Mouse (Mus musculus) kidney, embryonic 14.5 days (tissue): ENCODE results near the gene Fuca1. TPM values are rescaled to one million over a fixed set of nuclear protein-coding genes. Genes with fewer than 3 reads are reported as not detected.
"Not testable (repeated sequence)": the region's sequence is repeated elsewhere in the genome, so short reads cannot be mapped to it uniquely, and the experiment has no call there.

Source experiments
- ATAC-seq: fragments of 200-750 bp; cut with Nextera tagmentation; 2 replicates; pipeline ENCODE4 v1.8.0; 2017; ENCODE audit warnings: moderate number of reproducible peaks, mild to moderate bottlenecking, moderate TSS enrichment, moderate library complexity; ENCODE audit not compliant: low FRiP score, low TSS enrichment
- H3K27ac ChIP-seq: fragments of 300-500 bp; sonication (generic); 2 replicates; pipeline ENCODE4 v1.5.1; 2014; ENCODE audit warnings: low read depth, mild to moderate bottlenecking, low read length, moderate library complexity, mixed read lengths
- H3K27me3 ChIP-seq: fragments of 300-500 bp; sonication (generic); 2 replicates; pipeline ENCODE4 v1.6.1; 2014; ENCODE audit warnings: mild to moderate bottlenecking, low read length; ENCODE audit not compliant: control insufficient read depth, insufficient read depth
- H3K36me3 ChIP-seq: fragments of 300-500 bp; sonication (generic); 2 replicates; pipeline ENCODE4 v1.6.1; 2014; ENCODE audit warnings: low read length, mixed read lengths; ENCODE audit not compliant: control insufficient read depth, insufficient read depth
- H3K4me1 ChIP-seq: fragments of 300-500 bp; sonication (generic); 2 replicates; pipeline ENCODE4 v1.6.1; 2014; ENCODE audit warnings: low read length, mixed read lengths; ENCODE audit not compliant: control insufficient read depth, insufficient read depth
- H3K4me2 ChIP-seq: fragments of 300-500 bp; sonication (generic); replicated peaks from 2 replicates; pipeline ENCODE4 v1.6.1; 2014; ENCODE audit warnings: low read depth, mild to moderate bottlenecking, low read length
- H3K4me3 ChIP-seq: fragments of 300-500 bp; sonication (generic); 2 replicates; pipeline ENCODE4 v1.5.1; 2014; ENCODE audit warnings: mild to moderate bottlenecking, low read length
- H3K9ac ChIP-seq: fragments of 300-500 bp; sonication (generic); 2 replicates; pipeline ENCODE4 v1.6.1; 2014; ENCODE audit warnings: low read depth, mild to moderate bottlenecking, low read length, moderate library complexity
- H3K9me3 ChIP-seq: fragments of 300-500 bp; sonication (generic); 2 replicates; pipeline ENCODE4 v1.6.1; 2016; ENCODE audit warnings: low read length; ENCODE audit not compliant: control insufficient read depth
- WGBS: fragments of 180-500 bp; shearing (Covaris S2); extraction: QIAGEN DNeasy Blood & Tissue Kit; methylation state at CpG from one replicate; pipeline ENCODE4 v1.1.7; 2014; 5-methylcytosine and 5-hydroxymethylcytosine counted together
- polyA plus RNA-seq: library from polyadenylated mRNA; unstranded; fragments of >200 nt; fragmentation: Nextera tagmentation; extraction: Ambion mirVana; gene quantifications from 2 replicates; pipeline ENCODE4 v1.2.1, GENCODE M21; 2014

Fuca1 gene
- polyA plus RNA-seq, 1 experiment from 2014 or later = 69.2 TPM

DNA sequence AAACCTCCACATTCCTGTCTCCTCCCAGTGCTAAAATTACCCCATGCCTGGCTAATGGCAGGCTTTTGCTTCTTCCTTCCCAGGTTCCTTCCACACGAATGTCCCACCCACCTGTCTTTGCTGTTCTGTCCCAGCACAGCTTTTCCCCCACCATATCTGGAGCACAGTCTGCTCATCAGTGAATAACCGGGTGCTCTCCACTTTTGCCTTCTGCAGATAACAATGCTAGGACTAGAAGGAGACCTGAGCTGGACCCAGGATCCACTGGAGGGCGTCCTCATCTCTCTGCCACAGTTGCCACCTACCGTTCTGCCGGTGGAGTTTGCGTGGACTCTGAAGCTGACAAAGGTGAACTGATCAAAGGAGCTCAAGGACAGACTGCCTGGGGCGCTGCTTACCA is 18.3 kb downstream of the Fuca1 start:
- Histone ChIP-seq H3K27ac (no peak overlapping the region), H3K36me3 (peaks cover 11% of the 10 kb centered on the region), H3K4me2 (no peak overlapping the region), H3K9me3 (no peaks in the 10 kb centered on the region), H3K9ac (no peak overlapping the region), H3K4me1 (no peaks in the 10 kb centered on the region), H3K4me3 (no peak overlapping the region), H3K27me3 (no peaks in the 10 kb centered on the region)
- 68% methylated on average over 7 of the region's 7 CpGs for WGBS
- ATAC-seq = no peak

GRCm38 (mm10) chr4:135941026-135941425 is 20.5 kb downstream of the Fuca1 start:
- not testable (repeated sequence) for H3K9me3 ChIP-seq, H3K27me3 ChIP-seq, H3K4me2 ChIP-seq, H3K9ac ChIP-seq, H3K36me3 ChIP-seq, H3K4me3 ChIP-seq, ATAC-seq, H3K27ac ChIP-seq, H3K4me1 ChIP-seq
- 88% methylated on average over 8 of the region's 8 CpGs for WGBS

- Histone ChIP-seq H3K36me3 (peaks cover 7% of the 10 kb centered on the region), H3K9me3 (no peaks in the 10 kb centered on the region), H3K4me3 (no peak overlapping the region), H3K27me3 (no peaks in the 10 kb centered on the region), H3K4me1 (peaks cover 3% of the 10 kb centered on the region; the same call in 1 of the 2 replicates), H3K9ac (no peak overlapping the region), H3K27ac (no peak overlapping the region), H3K4me2 (no peak overlapping the region)
- 87% methylated on average over 6 of the region's 6 CpGs for WGBS
- ATAC-seq = no peak
These were observed 21.7 kb downstream of the Fuca1 start for GRCm38 (mm10) chr4:135942193-135942592.

GRCm38 (mm10) chr4:135943389-135943788 is 22.9 kb downstream of the Fuca1 start:
- H3K4me2 ChIP-seq = no peak overlapping the region
- peaks cover 7% of the 10 kb centered on the region for H3K36me3 ChIP-seq
- no peaks in the 10 kb centered on the region for H3K9me3 ChIP-seq
- H3K27me3 ChIP-seq = no peaks in the 10 kb centered on the region
- no peak for ATAC-seq
- peaks cover 3% of the 10 kb centered on the region; the same call in 1 of the 2 replicates for H3K4me1 ChIP-seq
- WGBS = 60% methylated on average over 4 of the region's 4 CpGs
- H3K9ac ChIP-seq = no peak overlapping the region
- no peak overlapping the region for H3K4me3 ChIP-seq
- H3K27ac ChIP-seq = no peak overlapping the region

DNA sequence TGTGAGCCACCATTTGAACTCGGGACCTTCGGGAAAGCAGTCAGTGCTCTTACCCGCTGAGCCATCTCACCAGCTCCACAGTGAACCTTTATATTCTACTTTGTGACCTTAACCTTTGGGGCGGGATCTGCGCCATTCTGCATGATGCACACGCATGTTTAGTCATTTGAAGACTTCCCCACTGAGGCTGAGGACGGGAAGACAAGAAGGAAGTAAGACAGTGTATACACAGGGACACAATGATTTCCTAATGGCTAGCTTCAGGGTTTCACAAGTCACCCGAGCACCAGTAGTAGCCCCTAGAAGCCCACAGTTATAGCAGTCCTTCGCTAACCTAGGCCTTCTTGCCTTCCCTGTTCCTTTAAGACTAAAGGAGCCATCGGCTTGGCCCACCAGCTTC is 25.2 kb downstream of the Fuca1 start:
- Histone ChIP-seq H3K4me3 (peak overlapping the region; percentile 86), H3K27me3 (no peaks in the 10 kb centered on the region), H3K4me2 (peak overlapping the region; percentile 87), H3K9me3 (no peaks in the 10 kb centered on the region), H3K27ac (peak overlapping the region; percentile 59; the same call in 1 of the 2 replicates), H3K9ac (peak overlapping the region; percentile 20; the same call in 1 of the 2 replicates), H3K4me1 (peaks cover 13% of the 10 kb centered on the region; the same call in 1 of the 2 replicates), H3K36me3 (no peaks in the 10 kb centered on the region)
- ATAC-seq = 0 out of 2 replicates have a peak, but pooled peaks have one; percentile 16
- WGBS = 79% methylated on average over 10 of the region's 10 CpGs

GRCm38 (mm10) chr4:135946278-135946658 is 25.7 kb downstream of the Fuca1 start, which contains the start of gene Hmgcl:
Hmgcl (plus strand) TSS chr4:135946448.
- no peaks in the 10 kb centered on the region for H3K9me3 ChIP-seq
- peak within 1 kb of the TSS; percentile 65 for H3K27ac ChIP-seq
- ATAC-seq = peak; percentile 92
- H3K36me3 ChIP-seq = no peaks in the 10 kb centered on the region
- H3K9ac ChIP-seq = peak within 1 kb of the TSS; percentile 74
- no peaks in the 10 kb centered on the region for H3K27me3 ChIP-seq
- H3K4me2 ChIP-seq = peak within 1 kb of the TSS; percentile 87
- under 1% methylated on average over 23 of the region's 23 CpGs for WGBS
- peak within 1 kb of the TSS; percentile 86 for H3K4me3 ChIP-seq
- peaks cover 13% of the 10 kb centered on the region; the same call in 1 of the 2 replicates for H3K4me1 ChIP-seq

DNA sequence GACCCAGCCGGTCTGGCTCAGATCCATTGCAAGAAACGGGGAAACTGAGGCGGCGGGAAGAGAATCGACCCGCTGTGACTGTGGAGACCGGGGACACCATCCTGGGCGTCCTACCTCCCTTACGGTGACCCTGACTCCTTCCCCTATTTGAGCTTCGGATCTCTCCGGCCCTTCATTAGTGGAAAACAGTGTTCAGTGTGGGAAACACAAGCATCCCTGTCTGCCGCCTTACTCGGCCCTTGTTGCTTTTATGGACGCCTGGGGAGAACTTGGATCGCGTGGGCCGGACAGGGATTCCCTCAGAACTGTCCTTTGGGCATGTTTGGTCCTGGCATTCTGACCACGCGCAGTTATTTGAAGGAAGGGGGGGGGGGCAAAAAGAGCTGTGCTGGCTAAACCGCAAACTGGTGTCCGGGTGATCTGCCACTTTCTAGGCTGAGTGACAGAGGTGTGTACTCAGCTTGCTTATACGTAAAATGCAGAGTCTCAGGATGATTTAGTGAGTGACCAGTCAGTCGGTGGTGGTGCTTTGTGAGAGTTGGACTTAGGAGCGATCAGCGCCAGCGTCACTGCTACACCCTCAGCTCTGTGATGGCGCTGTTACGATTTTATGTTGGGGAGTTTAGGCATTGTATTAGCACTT is 26.2 kb downstream of the Fuca1 start:
- Histone ChIP-seq H3K4me3 (peak overlapping the region; percentile 86), H3K4me2 (peak overlapping the region; percentile 87), H3K9me3 (no peaks in the 10 kb centered on the region), H3K36me3 (0 out of 2 replicates have a peak, but pooled peaks cover 3% of the 10 kb centered on the region), H3K27me3 (no peaks in the 10 kb centered on the region), H3K9ac (peak overlapping the region; percentile 74), H3K27ac (peak overlapping the region; percentile 65), H3K4me1 (peaks cover 13% of the 10 kb centered on the region; the same call in 1 of the 2 replicates)
- ATAC-seq = peak; percentile 1
- WGBS = under 1% methylated on average over 28 of the region's 28 CpGs

DNA sequence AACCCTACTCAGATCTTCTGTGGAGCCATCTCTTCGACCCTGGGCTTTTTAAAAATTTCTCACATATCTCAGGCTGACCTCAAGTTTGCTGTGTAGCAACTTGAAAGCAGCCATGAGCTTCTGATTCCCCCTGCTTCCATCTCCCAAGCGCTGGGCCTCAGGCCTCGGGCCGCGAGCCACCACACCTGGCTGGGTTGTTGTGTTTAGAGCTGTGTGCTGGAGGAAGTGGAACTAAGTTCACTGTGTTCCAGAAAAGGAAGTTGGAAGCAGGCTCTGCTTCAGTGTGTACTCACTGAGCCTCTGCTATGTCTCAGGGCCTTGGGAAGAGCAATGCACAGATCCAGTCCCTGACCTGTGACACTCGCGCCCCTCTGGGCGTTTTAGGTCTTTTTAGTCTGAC is 27.6 kb downstream of the Fuca1 start:
- no peak overlapping the region for H3K27ac ChIP-seq
- no peak overlapping the region for H3K9ac ChIP-seq
- no peak overlapping the region for H3K4me2 ChIP-seq
- H3K4me1 ChIP-seq = peaks cover 13% of the 10 kb centered on the region; the same call in 1 of the 2 replicates
- no peak overlapping the region for H3K4me3 ChIP-seq
- H3K9me3 ChIP-seq = no peaks in the 10 kb centered on the region
- 84% methylated on average over 8 of the region's 8 CpGs for WGBS
- ATAC-seq = no peak
- H3K36me3 ChIP-seq = peaks cover 6% of the 10 kb centered on the region; the same call in 1 of the 2 replicates
- H3K27me3 ChIP-seq = no peaks in the 10 kb centered on the region

- Histone ChIP-seq H3K4me3 (no peak overlapping the region), H3K9me3 (no peaks in the 10 kb centered on the region), H3K4me2 (no peak overlapping the region), H3K27me3 (no peaks in the 10 kb centered on the region), H3K36me3 (peaks cover 6% of the 10 kb centered on the region; the same call in 1 of the 2 replicates), H3K4me1 (peaks cover 13% of the 10 kb centered on the region; the same call in 1 of the 2 replicates), H3K27ac (no peak overlapping the region), H3K9ac (no peak overlapping the region)
- no peak for ATAC-seq
- WGBS = 87% methylated on average over 10 of the region's 10 CpGs
These were observed 28.9 kb downstream of the Fuca1 start for GRCm38 (mm10) chr4:135949475-135949874.
